Mouse (Mus musculus) hindbrain, postnatal 0 days (tissue): ENCODE data around the gene Hoxa1. TPM values are rescaled to one million over a fixed set of nuclear protein-coding genes. Genes with fewer than 3 reads are reported as not detected.

Experiments
- ATAC-seq: fragments of 200-750 bp; cut with Nextera tagmentation; 2 replicates; pipeline ENCODE4 v1.8.0; 2017; ENCODE audit warnings: mild to moderate bottlenecking, moderate TSS enrichment, moderate library complexity
- DNase-seq: peaks from one replicate; pipeline ENCODE4 v3.0.0-alpha.2; 2015; ENCODE audit warnings: low spot score
- H3K27ac ChIP-seq: fragments of 300-500 bp; sonication (generic); 2 replicates; pipeline ENCODE4 v1.5.1; 2014; ENCODE audit warnings: mild to moderate bottlenecking
- H3K27me3 ChIP-seq: fragments of 300-500 bp; sonication (generic); 2 replicates; pipeline ENCODE4 v1.6.1; 2014; ENCODE audit warnings: low read length, mixed read lengths; ENCODE audit not compliant: insufficient read depth
- H3K36me3 ChIP-seq: fragments of 300-500 bp; sonication (generic); 2 replicates; pipeline ENCODE4 v1.6.1; 2014; ENCODE audit warnings: low read length, mixed read lengths; ENCODE audit not compliant: insufficient read depth
- H3K4me1 ChIP-seq: fragments of 300-500 bp; sonication (generic); 2 replicates; pipeline ENCODE4 v1.6.1; 2014; ENCODE audit warnings: antibody characterized with exemption, low read length, mixed read lengths; ENCODE audit not compliant: insufficient read depth
- H3K4me2 ChIP-seq: fragments of 300-500 bp; sonication (generic); 2 replicates; pipeline ENCODE4 v1.6.1; 2014; ENCODE audit warnings: low read depth, mild to moderate bottlenecking, low read length, moderate library complexity, mixed read lengths
- H3K4me3 ChIP-seq: fragments of 300-500 bp; sonication (generic); 2 replicates; pipeline ENCODE4 v1.5.1; 2014; ENCODE audit warnings: low read length
- H3K9ac ChIP-seq: fragments of 300-500 bp; sonication (generic); replicated peaks from 2 replicates; pipeline ENCODE4 v1.6.1; 2014; ENCODE audit warnings: mild to moderate bottlenecking, low read length, moderate library complexity, mixed read lengths
- H3K9me3 ChIP-seq: fragments of 300-500 bp; sonication (generic); 2 replicates; pipeline ENCODE4 v1.6.1; 2016; ENCODE audit warnings: low read length, mixed read lengths
- CTCF ChIP-seq: IDR thresholded peaks from 2 replicates; pipeline ENCODE4 v1.5.1; 2016; ENCODE audit warnings: antibody characterized with exemption, control low read depth, low read depth
- WGBS: fragments of 180-500 bp; shearing (Covaris S2); extraction: QIAGEN DNeasy Blood & Tissue Kit; methylation state at CpG from one replicate; pipeline ENCODE4 v1.1.7; 2014; 5-methylcytosine and 5-hydroxymethylcytosine counted together
- polyA plus RNA-seq: library from polyadenylated mRNA; unstranded; fragments of >200 nt; fragmentation: Nextera tagmentation; extraction: Ambion mirVana; gene quantifications from 2 replicates; pipeline ENCODE4 v1.2.1, GENCODE M21; 2015
- total RNA-seq: library from RNA; depleted of rRNA; stranded (reverse); fragments of >200 nt; gene quantifications from 2 replicates; pipeline ENCODE4 v1.2.3, GENCODE M21; 2014

Hoxa1 gene
- total and polyA plus RNA-seq, 2 experiments from 2014 or later: 1.1 to 3.7 TPM

DNA sequence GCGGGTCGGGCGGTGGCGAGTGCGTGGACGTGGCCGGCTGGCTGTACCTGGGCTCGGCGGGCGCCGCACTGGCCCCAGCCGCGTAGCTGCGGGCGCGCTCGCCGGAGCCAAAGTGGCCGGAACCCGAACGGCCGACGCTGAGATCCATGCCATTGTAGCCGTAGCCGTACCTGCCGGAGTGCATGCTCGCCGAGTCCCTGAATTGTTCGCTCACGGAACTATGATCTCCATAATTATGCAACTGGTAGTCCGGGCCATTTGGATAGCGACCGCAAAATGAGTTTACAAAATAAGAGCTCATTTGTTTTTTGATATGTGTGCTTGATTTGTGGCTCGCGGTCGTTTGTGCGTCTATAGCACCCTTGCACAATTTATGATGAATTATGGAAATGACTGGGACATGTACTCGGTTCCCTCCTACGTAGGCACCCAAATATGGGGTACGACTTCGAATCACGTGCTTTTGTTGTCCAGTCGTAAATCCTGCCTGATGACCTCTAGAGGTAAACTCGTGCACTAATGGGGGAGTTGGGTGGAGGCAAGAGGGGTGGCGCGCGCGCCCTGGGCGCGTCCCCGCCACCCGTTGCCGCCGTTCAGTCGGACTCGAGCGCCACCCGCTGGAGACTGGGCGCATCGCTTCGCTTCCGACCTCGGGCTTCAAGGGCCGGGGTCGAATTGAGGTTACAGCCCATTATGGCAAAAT lies 46.1 kb upstream of the Hoxa1 start, which contains the start of gene Hoxa5:
Hoxa5 (minus strand) TSS at position 538 of the 703 bp plus-strand sequence.
- H3K4me1 ChIP-seq: no peaks in the 10 kb centered on the region

DNA sequence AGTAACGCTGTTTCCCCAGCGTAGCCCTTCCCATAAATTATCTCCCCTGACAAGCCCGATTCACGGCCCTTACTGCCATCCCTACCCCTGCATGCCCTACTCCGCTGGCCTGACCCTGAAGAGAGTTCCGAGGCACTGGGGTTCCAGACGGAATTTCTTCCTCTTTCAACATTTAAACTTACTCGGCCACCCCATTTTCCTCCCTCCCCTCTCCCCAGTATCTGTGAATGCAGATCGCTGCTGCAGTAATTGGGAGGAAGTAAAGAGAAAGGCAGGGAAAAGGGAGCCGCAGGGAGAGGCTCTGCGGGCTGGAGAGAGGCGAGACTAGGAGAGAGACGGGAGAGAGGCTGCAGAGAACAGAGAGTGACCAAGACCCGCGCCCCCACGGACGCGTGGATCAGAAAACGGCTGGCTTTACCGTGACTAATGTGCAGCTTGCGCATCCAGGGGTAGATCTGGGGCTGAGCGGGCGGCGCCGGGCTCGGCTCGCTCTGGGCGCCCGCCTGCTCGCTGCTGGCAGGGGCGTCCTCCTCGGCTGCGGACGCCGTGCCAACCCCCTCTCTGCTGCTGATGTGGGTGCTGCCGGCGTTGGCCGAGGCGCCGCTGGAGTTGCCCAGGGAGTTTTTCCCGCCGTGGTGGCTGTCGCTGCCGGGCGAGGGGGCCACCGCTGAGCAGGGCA lies 45.4 kb upstream of the Hoxa1 start:
- TF ChIP-seq CTCF: no peak
- 0% methylated on average over 33 of the region's 46 CpGs for WGBS
- Histone ChIP-seq H3K9me3 (no peaks in the 10 kb centered on the region), H3K4me3 (peak overlapping the region; percentile 41), H3K4me1 (no peaks in the 10 kb centered on the region), H3K27me3 (peaks cover 87% of the 10 kb centered on the region), H3K9ac (peak overlapping the region; percentile 44), H3K27ac (peak overlapping the region; percentile 69), H3K4me2 (peak overlapping the region; percentile 52), H3K36me3 (no peaks in the 10 kb centered on the region)
- no peak for DNase-seq
- 0 out of 2 replicates have a peak, but pooled peaks have one; percentile 40 for ATAC-seq

More for the DNA sequence above, 46.1 kb upstream of the Hoxa1 start, which contains the start of gene Hoxa5:
- H3K36me3 ChIP-seq: no peaks in the 10 kb centered on the region
- under 1% methylated on average over 65 of the region's 65 CpGs for WGBS
- peak within 1 kb of the TSS; percentile 69 for H3K27ac ChIP-seq
- ATAC-seq: peak; percentile 82
- peak; percentile 83 for DNase-seq
- H3K27me3 ChIP-seq: peaks cover 87% of the 10 kb centered on the region
- peak within 1 kb of the TSS; percentile 52 for H3K4me2 ChIP-seq
- peak; percentile 67 for TF ChIP-seq CTCF
- peak within 1 kb of the TSS; percentile 44 for H3K9ac ChIP-seq
- peak within 1 kb of the TSS; percentile 41 for H3K4me3 ChIP-seq
- H3K9me3 ChIP-seq: no peaks in the 10 kb centered on the region

DNA sequence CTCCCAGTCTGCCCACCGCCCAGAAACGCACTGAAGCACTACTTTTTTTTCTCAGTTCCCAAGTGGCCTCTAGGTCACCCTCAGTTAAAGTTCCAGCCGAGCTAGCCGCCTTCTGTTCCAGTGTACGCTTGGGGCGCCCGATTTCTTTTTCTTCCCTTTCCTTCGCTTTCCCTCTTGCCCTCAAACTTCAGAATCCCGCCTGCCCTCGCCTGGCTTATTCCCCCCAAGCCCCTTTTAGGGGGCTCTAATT lies 44.9 kb upstream of the Hoxa1 start:
- peak overlapping the region; percentile 52 for H3K4me2 ChIP-seq
- ATAC-seq: no peak
- no peak for TF ChIP-seq CTCF
- H3K4me1 ChIP-seq: no peaks in the 10 kb centered on the region
- H3K4me3 ChIP-seq: peak overlapping the region; percentile 41
- 0 out of 2 replicates have a peak overlapping the region, but pooled peaks have one; percentile 44 for H3K9ac ChIP-seq
- H3K27ac ChIP-seq: no peak overlapping the region
- H3K27me3 ChIP-seq: peaks cover 87% of the 10 kb centered on the region
- no peak for DNase-seq
- no peaks in the 10 kb centered on the region for H3K36me3 ChIP-seq
- H3K9me3 ChIP-seq: no peaks in the 10 kb centered on the region
- WGBS: under 1% methylated on average over 10 of the region's 10 CpGs

DNA sequence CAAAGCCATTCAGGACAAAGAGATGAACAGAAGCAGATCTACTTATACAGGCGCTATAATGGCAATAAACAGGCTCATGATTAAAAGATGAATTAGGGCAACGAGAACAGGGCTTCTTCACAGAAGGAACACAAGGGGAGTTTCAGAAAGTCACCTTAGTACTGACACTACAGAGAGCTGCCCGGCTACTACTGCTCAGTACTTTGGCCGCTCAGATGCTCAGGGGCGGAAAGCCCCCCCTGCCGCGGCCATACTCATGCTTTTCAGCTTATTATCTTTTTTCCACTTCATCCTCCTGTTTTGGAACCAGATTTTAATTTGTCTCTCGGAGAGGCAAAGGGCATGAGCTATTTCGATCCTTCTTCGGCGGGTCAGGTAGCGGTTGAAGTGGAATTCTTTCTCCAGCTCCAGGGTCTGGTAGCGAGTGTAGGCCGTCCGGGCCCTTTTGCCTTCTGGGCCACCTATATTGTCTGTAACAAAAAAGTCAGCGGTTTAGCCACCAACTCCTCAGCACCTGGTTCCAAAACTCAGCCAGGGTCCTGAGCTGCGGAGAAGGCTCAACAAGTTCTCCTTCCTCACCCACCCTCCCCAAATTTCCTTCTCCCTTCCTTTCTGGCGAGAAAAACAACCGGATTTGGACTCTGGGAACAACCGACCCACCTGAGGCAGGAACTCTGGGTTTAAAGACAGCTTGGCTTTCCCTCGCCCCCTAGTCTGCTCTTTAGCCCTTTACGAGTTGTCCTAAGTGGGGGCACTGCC lies 44.4 kb upstream of the Hoxa1 start:
- Histone ChIP-seq H3K27me3 (peaks cover 89% of the 10 kb centered on the region), H3K36me3 (no peaks in the 10 kb centered on the region), H3K9me3 (no peaks in the 10 kb centered on the region), H3K4me3 (peak overlapping the region; percentile 41), H3K9ac (peak overlapping the region; percentile 44; the same call in 1 of the 2 replicates), H3K4me2 (peak overlapping the region; percentile 52), H3K4me1 (no peaks in the 10 kb centered on the region), H3K27ac (no peak overlapping the region)
- WGBS: 5% methylated on average over 22 of the region's 22 CpGs
- DNase-seq (no peak), ATAC-seq (no peak)
- no peak for TF ChIP-seq CTCF

DNA sequence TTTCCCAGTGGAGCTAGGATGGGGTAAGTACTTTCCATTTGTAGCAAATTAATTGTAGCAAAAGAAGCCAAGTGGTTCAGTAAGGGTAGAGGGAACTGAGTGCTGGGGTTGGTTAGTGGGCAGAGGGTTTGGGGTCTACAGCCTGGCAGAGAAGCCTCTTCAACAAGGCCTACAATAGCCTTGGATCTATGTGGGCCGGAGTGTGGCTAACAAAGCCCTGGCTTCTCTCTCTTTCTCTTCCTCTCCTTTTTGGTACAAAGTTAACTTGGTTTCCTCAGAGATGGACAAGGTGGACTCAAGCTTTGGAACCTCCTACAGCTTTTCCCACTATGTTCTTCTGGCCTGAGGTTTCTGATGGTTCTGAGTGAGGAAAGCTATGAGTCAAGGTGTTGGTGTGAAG lies 43.2 kb upstream of the Hoxa1 start:
- no peak overlapping the region for H3K27ac ChIP-seq
- TF ChIP-seq CTCF: no peak
- DNase-seq: no peak
- peaks cover 89% of the 10 kb centered on the region for H3K27me3 ChIP-seq
- 26% methylated on average over 1 of the region's 1 CpGs for WGBS
- no peak overlapping the region for H3K4me2 ChIP-seq
- H3K36me3 ChIP-seq: no peaks in the 10 kb centered on the region
- H3K4me3 ChIP-seq: no peak overlapping the region
- H3K4me1 ChIP-seq: no peaks in the 10 kb centered on the region
- ATAC-seq: no peak
- no peak overlapping the region for H3K9ac ChIP-seq
- no peaks in the 10 kb centered on the region for H3K9me3 ChIP-seq

DNA sequence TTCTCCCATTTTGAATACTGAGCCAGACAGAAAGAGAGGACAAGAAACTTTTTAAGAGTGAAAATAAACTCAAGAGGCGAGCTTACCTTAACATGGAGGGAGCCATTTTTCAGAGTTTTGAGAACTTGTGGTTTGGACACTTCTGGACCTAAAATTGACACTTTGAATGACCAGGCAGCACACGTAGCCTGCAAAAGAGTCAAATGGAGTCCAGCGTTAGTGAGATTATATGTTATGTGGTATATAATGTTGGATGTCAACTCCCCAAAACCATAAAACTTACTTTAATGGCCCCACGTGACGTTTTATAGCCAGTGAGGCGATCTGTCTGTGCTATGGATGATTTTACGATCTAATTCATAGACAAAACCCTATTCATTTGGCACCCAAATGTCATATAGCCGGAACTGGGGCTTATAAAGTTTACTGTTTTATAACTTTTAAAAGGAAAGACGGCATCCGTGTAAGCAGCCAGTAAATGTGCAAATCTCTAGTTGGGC lies 42.7 kb upstream of the Hoxa1 start:
- WGBS: 15% methylated on average over 10 of the region's 10 CpGs
- H3K27me3 ChIP-seq: peaks cover 90% of the 10 kb centered on the region
- no peak overlapping the region for H3K27ac ChIP-seq
- H3K9ac ChIP-seq: no peak overlapping the region
- TF ChIP-seq CTCF: no peak
- no peaks in the 10 kb centered on the region for H3K9me3 ChIP-seq
- H3K36me3 ChIP-seq: no peaks in the 10 kb centered on the region
- H3K4me1 ChIP-seq: no peaks in the 10 kb centered on the region
- H3K4me3 ChIP-seq: no peak overlapping the region
- 0 out of 2 replicates have a peak overlapping the region, but pooled peaks have one; percentile 8 for H3K4me2 ChIP-seq
- DNase-seq (no peak), ATAC-seq (no peak)
